Mouse (Mus musculus) hindbrain, embryonic 16.5 days (tissue): ENCODE measurements around the gene Lmln. TPM values are rescaled to one million over a fixed set of nuclear protein-coding genes. Genes with fewer than 3 reads are reported as not detected.

Experiments
- ATAC-seq: fragments of 200-750 bp; cut with Nextera tagmentation; 2 replicates; pipeline ENCODE4 v1.8.0; 2017; ENCODE audit warnings: moderate TSS enrichment, moderate library complexity
- H3K27ac ChIP-seq: fragments of 300-500 bp; sonication (generic); 2 replicates; pipeline ENCODE4 v1.5.1; 2014; ENCODE audit warnings: low read depth, mild to moderate bottlenecking, control low read depth, low read length, moderate library complexity
- H3K27me3 ChIP-seq: fragments of 300-500 bp; sonication (generic); replicated peaks from 2 replicates; pipeline ENCODE4 v1.6.1; 2014; ENCODE audit warnings: low read length; ENCODE audit not compliant: control insufficient read depth, insufficient read depth
- H3K36me3 ChIP-seq: fragments of 300-500 bp; sonication (generic); 2 replicates; pipeline ENCODE4 v1.6.1; 2014; ENCODE audit warnings: mild to moderate bottlenecking, low read length, moderate library complexity, mixed read lengths; ENCODE audit not compliant: control insufficient read depth, insufficient read depth
- H3K4me1 ChIP-seq: fragments of 300-500 bp; sonication (generic); 2 replicates; pipeline ENCODE4 v1.6.1; 2014; ENCODE audit warnings: low read depth, low read length; ENCODE audit not compliant: control insufficient read depth, insufficient read depth
- H3K4me2 ChIP-seq: fragments of 300-500 bp; sonication (generic); 2 replicates; pipeline ENCODE4 v1.6.1; 2014; ENCODE audit warnings: mild to moderate bottlenecking, low read length, control low read depth, moderate library complexity
- H3K4me3 ChIP-seq: fragments of 300-500 bp; sonication (generic); 2 replicates; pipeline ENCODE4 v1.5.1; 2014; ENCODE audit warnings: mild to moderate bottlenecking, low read length, control low read depth, moderate library complexity
- H3K9ac ChIP-seq: fragments of 300-500 bp; sonication (generic); 2 replicates; pipeline ENCODE4 v1.6.1; 2014; ENCODE audit warnings: low read depth, mild to moderate bottlenecking, control low read depth, low read length, moderate library complexity
- H3K9me3 ChIP-seq: fragments of 300-500 bp; sonication (generic); 2 replicates; pipeline ENCODE4 v1.6.1; 2014; ENCODE audit warnings: mild to moderate bottlenecking, low read length, moderate library complexity; ENCODE audit not compliant: control insufficient read depth
- WGBS: fragments of 180-500 bp; shearing (Covaris S2); extraction: QIAGEN DNeasy Blood & Tissue Kit; methylation state at CpG from one replicate; pipeline ENCODE4 v1.1.7; 2014; 5-methylcytosine and 5-hydroxymethylcytosine counted together
- polyA plus RNA-seq: library from polyadenylated mRNA; unstranded; fragments of >200 nt; fragmentation: Nextera tagmentation; extraction: Ambion mirVana; gene quantifications from 2 replicates; pipeline ENCODE4 v1.2.1, GENCODE M21; 2015

Gene Lmln
- polyA plus RNA-seq, 1 experiment from 2014 or later: 4.1 TPM

DNA sequence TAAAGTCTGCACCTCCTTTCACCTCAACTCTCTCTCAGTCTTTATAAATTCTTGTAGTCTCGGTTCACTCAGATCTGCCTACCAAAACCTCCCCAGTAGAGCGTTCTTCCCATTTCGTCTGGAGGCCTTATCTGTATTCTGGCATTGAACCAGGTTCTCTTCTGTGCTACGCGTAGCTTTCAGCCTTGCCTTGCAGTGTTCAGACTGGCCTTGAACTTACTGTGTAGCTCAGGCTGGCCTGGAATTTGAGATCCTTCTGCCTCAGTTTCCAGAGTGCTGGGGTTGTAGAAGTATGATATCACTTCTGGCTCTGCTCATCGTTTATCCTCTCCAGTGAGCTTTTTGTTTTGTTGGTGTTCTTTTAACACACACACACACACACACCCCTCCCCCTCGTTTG, 946 bp downstream of the Lmln start:
- Histone ChIP-seq H3K4me2 (peak overlapping the region; percentile 69), H3K27ac (no peak overlapping the region), H3K4me3 (peak overlapping the region; percentile 77), H3K27me3 (no peaks in the 10 kb centered on the region), H3K36me3 (peaks cover 16% of the 10 kb centered on the region), H3K9ac (peak overlapping the region; percentile 85; the same call in 1 of the 2 replicates), H3K4me1 (peaks cover 11% of the 10 kb centered on the region), H3K9me3 (no peaks in the 10 kb centered on the region)
- no peak for ATAC-seq
- 14% methylated on average over 7 of the region's 7 CpGs for WGBS

DNA sequence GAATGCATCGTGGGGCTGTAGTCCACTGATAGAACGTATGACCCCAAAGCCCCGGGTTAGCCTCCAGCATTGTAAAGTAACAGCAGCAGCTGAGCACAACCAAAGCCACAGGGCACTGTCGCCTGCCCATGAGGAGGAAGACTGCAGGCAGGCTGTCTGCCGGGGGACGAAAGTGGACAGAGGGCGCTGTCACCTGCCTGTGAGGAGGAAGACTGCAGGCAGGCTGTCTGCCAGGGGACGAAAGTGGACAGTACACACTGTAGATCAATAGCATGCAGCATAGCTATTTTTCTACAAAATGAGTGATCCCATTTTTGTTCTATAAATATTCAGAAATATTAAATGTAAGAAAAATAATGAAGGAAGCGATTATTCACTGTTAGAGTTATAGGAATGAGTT, 2.3 kb downstream of the Lmln start:
- no peaks in the 10 kb centered on the region for H3K9me3 ChIP-seq
- H3K27ac ChIP-seq: no peak overlapping the region
- no peak overlapping the region for H3K4me3 ChIP-seq
- no peak overlapping the region for H3K4me2 ChIP-seq
- H3K9ac ChIP-seq: no peak overlapping the region
- no peaks in the 10 kb centered on the region for H3K27me3 ChIP-seq
- 64% methylated on average over 9 of the region's 9 CpGs for WGBS
- peaks cover 10% of the 10 kb centered on the region for H3K4me1 ChIP-seq
- H3K36me3 ChIP-seq: peaks cover 5% of the 10 kb centered on the region
- no peak for ATAC-seq

DNA sequence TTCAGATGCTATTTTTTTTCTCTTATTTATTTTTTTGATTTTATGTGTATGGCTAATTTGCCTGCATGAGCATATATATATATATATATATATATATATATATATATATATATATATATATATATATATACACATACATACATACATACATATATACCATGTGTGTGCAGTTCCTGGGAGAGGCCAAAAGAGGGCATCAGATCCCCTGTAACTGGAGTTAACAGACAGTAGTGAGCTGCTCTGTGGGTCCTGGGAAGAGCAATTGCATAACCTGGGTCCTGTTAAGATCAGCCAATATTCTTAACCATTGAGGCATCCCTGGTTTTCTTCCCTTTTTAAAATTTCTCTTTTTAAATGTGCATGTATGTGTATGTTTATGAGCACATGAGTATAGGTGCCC, 8.6 kb downstream of the Lmln start:
- H3K27me3 ChIP-seq: no peaks in the 10 kb centered on the region
- H3K27ac ChIP-seq: no peak overlapping the region
- no peak overlapping the region for H3K4me3 ChIP-seq
- ATAC-seq: no peak
- H3K9me3 ChIP-seq: no peaks in the 10 kb centered on the region
- no peak overlapping the region for H3K4me2 ChIP-seq
- H3K36me3 ChIP-seq: peaks cover 10% of the 10 kb centered on the region
- H3K4me1 ChIP-seq: no peaks in the 10 kb centered on the region
- H3K9ac ChIP-seq: no peak overlapping the region

DNA sequence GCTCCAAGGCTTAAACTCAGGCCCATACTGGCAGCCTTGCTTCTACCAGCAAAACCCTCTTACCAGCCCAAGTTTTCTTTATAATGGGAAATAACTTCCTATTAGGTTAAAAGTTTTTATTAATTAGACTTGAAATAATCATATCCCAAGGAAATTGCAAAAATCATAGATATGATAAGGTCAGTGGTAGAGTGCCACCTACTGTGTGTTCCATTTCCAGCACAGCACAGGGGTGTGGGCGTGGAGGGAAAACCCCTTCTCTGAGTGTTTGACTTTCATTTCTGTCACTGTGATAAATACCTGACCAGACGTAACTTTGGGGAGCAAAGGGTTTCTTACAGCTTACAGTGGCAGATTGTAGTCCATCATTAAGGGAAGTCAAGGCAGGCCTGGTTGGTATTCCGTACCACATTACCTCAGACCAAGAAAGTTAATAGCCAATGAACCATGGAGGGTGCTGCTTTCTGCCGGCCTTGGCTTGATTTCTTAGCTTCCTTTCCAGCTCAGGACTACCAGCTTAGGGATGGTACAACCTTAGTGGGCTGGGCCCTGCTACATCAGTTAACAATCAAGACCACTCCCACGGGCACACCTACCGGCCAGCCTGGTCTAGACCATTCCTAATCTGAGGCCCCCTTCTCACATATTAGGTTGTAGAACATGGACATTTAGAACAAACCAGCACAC, 10.7 kb downstream of the Lmln start:
- no peak overlapping the region for H3K9ac ChIP-seq
- H3K4me1 ChIP-seq: no peaks in the 10 kb centered on the region
- H3K36me3 ChIP-seq: peaks cover 10% of the 10 kb centered on the region
- no peaks in the 10 kb centered on the region for H3K27me3 ChIP-seq
- no peaks in the 10 kb centered on the region for H3K9me3 ChIP-seq
- ATAC-seq: no peak
- WGBS: 88% methylated on average over 6 of the region's 6 CpGs
- no peak overlapping the region for H3K4me2 ChIP-seq
- no peak overlapping the region for H3K27ac ChIP-seq
- no peak overlapping the region for H3K4me3 ChIP-seq

DNA sequence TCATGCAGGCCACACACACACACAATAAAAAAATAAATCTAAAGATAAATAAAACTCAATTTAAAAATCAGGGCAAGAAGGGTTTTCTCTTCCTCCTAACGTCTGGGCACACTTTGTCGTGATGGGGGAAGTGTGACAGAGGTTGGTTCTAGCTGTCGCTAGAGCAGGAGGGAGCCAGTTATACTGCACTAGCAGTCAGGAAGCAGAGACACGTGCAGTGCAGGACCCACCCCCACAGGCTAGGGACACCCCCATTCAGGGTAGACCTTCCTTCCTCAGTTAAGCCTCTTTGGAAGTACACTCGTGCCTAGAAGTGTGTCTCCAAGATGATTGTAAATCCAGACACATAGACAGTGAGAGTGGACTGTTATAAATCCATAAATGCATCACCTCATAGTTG, 12.6 kb downstream of the Lmln start:
- no peak overlapping the region for H3K9ac ChIP-seq
- H3K4me3 ChIP-seq: no peak overlapping the region
- no peaks in the 10 kb centered on the region for H3K27me3 ChIP-seq
- no peaks in the 10 kb centered on the region for H3K9me3 ChIP-seq
- H3K4me1 ChIP-seq: no peaks in the 10 kb centered on the region
- ATAC-seq: no peak
- H3K4me2 ChIP-seq: no peak overlapping the region
- WGBS: 87% methylated on average over 5 of the region's 5 CpGs
- H3K36me3 ChIP-seq: peaks cover 7% of the 10 kb centered on the region
- no peak overlapping the region for H3K27ac ChIP-seq

DNA sequence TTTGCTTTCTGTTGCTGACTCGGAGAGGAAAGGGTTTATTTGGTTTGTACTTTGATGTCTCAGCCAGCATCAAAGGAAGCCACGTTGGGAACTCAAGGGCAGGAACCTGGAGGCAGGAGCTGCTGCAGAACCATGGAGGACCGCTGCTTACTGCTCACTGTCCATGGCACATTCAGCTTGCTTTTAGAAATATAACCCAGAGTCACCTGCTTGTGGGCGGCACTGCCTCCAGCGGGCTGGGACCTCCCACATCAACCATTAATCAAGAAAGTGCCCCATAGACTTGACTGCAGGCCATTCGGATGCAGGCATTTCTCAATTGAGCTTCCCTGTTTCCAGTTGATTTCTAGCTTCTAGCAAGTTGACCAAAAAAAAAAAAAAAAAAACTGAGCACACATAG, 13.8 kb downstream of the Lmln start:
- Histone ChIP-seq H3K27me3 (no peaks in the 10 kb centered on the region), H3K27ac (no peak overlapping the region), H3K4me2 (no peak overlapping the region), H3K4me1 (no peaks in the 10 kb centered on the region), H3K9ac (no peak overlapping the region), H3K9me3 (no peaks in the 10 kb centered on the region), H3K36me3 (peaks cover 4% of the 10 kb centered on the region), H3K4me3 (no peak overlapping the region)
- 72% methylated on average over 6 of the region's 6 CpGs for WGBS
- no peak for ATAC-seq

DNA sequence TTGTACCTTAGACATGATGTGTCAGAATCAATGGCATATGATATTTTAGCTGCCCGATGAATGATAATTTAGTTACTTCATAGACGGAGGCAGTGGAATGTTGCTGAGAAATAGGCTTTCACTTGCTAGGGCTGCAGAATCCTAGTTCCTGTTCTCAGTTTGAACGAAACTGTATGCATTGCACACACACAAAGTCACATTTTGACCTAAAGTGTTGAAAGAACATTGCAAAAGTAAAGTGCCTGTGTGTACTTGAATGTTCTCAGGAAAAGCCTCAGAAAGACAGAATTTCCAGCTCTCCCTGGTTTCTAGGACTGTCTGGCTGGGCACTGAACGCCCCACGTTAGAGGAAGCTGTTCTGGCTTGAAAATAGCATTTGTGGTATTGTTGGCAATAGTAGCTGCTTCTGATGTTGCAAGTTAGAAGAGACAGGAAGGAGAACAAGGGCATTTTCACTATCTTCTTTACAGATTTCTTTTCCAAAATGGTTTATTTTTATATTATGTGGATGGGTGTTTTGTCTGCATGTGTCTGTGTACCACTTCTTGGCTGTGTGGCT, 14.8 kb downstream of the Lmln start:
- H3K4me3 ChIP-seq: no peak overlapping the region
- H3K36me3 ChIP-seq: peaks cover 4% of the 10 kb centered on the region
- no peak overlapping the region for H3K27ac ChIP-seq
- ATAC-seq: no peak
- no peaks in the 10 kb centered on the region for H3K9me3 ChIP-seq
- H3K27me3 ChIP-seq: no peaks in the 10 kb centered on the region
- 96% methylated on average over 5 of the region's 5 CpGs for WGBS
- H3K9ac ChIP-seq: no peak overlapping the region
- no peak overlapping the region for H3K4me2 ChIP-seq
- no peaks in the 10 kb centered on the region for H3K4me1 ChIP-seq

DNA sequence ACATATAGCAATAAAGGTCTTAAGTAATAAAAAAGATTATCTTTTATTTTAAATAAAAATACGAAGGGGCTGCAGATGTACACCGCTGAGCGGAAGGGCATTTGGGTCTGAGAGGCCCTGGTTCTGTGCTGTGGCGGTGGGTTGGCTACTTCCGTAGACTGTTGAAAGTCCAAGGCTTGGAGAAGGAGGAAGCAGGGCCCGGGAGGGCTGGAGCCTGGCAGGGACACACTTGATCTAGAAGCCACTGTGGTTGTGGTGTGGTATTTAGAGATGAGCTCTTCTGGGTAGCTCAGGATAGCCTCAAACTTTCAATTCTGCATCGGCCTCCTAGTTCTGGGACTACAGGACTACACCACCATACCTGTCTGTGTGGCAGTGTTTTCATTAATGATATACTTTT, 17.7 kb downstream of the Lmln start:
- H3K4me1 ChIP-seq: no peaks in the 10 kb centered on the region
- no peak for ATAC-seq
- WGBS: 99% methylated on average over 7 of the region's 7 CpGs

DNA sequence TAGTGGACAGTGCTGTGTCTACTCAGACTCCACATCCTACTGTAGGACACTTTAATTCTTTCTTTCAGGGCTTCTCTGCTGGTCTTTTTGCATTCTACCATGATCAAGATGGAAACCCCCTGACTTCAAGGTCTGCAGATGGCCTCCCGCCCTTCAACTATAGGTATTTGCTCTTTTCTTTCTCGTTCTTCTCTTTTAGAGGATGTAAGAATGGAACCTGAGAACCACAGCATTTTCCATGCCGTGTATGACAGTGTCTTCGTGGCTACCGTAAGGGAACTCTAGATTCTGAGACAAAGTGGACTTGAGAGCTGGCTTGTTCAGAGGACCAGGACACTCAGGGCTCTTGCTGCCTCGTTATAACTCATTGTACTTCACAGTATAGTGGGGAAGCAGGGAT, 20.6 kb downstream of the Lmln start:
- no peak overlapping the region for H3K4me2 ChIP-seq
- H3K9ac ChIP-seq: no peak overlapping the region
- no peak overlapping the region for H3K4me3 ChIP-seq
- H3K36me3 ChIP-seq: peaks cover 3% of the 10 kb centered on the region; the same call in 1 of the 2 replicates
- H3K4me1 ChIP-seq: no peaks in the 10 kb centered on the region
- H3K9me3 ChIP-seq: no peaks in the 10 kb centered on the region
- ATAC-seq: no peak
- H3K27me3 ChIP-seq: no peaks in the 10 kb centered on the region
- WGBS: 94% methylated on average over 6 of the region's 6 CpGs
- no peak overlapping the region for H3K27ac ChIP-seq

More for the DNA sequence above, 17.7 kb downstream of the Lmln start:
- Histone ChIP-seq H3K9me3 (no peaks in the 10 kb centered on the region), H3K9ac (no peak overlapping the region), H3K27me3 (no peaks in the 10 kb centered on the region), H3K4me2 (no peak overlapping the region), H3K4me3 (no peak overlapping the region), H3K36me3 (peaks cover 3% of the 10 kb centered on the region; the same call in 1 of the 2 replicates), H3K27ac (no peak overlapping the region)
